Mouse (Mus musculus) MEL (cell line): ENCODE results near the gene Sec13.

Experiments
- CTCF ChIP-seq, 3 experiments: IDR thresholded peaks in 2 of 3; conservative IDR thresholded peaks in 1 of 3; 2 replicates each; pipeline ENCODE4 v1.5.1; 2011 to 2012; ENCODE audit warnings: low read length in 3 of 3, low read depth in 2 of 3, mild to moderate bottlenecking in 2 of 3, improper control_type of control experiment in 1 of 3, inconsistent platforms in 1 of 3, mixed read lengths in 1 of 3, moderate library complexity in 1 of 3; ENCODE audit not compliant: control insufficient read depth in 1 of 3, insufficient read depth in 1 of 3, poor library complexity in 1 of 3, severe bottlenecking in 1 of 3
- GATA1 ChIP-seq: IDR thresholded peaks from 2 replicates; pipeline ENCODE4 v1.6.1; 2011; ENCODE audit warnings: low read depth, low read length, improper control_type of control experiment
- POLR2A ChIP-seq, 2 experiments: IDR thresholded peaks; 2 replicates each; pipeline ENCODE4 v1.6.1; 2011 to 2012; ENCODE audit warnings: low read length in 2 of 2, mild to moderate bottlenecking in 2 of 2, control low read depth in 1 of 2, improper control_type of control experiment in 1 of 2, low read depth in 1 of 2, moderate library complexity in 1 of 2; ENCODE audit not compliant: control insufficient read depth in 1 of 2, insufficient read depth in 1 of 2, poor library complexity in 1 of 2
- POLR2AphosphoS5 ChIP-seq: IDR thresholded peaks from 2 replicates; pipeline ENCODE4 v1.6.1; 2012; ENCODE audit warnings: low read depth, borderline replicate concordance, mild to moderate bottlenecking, inconsistent platforms, low read length, moderate library complexity, mixed read lengths
- ZC3H11A ChIP-seq: IDR thresholded peaks from 2 replicates; pipeline ENCODE4 v1.6.1; 2012; ENCODE audit warnings: low read depth, mild to moderate bottlenecking, inconsistent platforms, low read length, improper control_type of control experiment
- ZKSCAN1 ChIP-seq: IDR thresholded peaks from 2 replicates; pipeline ENCODE4 v1.6.1; 2012; ENCODE audit warnings: low read depth, mild to moderate bottlenecking, inconsistent platforms, low read length, improper control_type of control experiment, moderate library complexity

DNA sequence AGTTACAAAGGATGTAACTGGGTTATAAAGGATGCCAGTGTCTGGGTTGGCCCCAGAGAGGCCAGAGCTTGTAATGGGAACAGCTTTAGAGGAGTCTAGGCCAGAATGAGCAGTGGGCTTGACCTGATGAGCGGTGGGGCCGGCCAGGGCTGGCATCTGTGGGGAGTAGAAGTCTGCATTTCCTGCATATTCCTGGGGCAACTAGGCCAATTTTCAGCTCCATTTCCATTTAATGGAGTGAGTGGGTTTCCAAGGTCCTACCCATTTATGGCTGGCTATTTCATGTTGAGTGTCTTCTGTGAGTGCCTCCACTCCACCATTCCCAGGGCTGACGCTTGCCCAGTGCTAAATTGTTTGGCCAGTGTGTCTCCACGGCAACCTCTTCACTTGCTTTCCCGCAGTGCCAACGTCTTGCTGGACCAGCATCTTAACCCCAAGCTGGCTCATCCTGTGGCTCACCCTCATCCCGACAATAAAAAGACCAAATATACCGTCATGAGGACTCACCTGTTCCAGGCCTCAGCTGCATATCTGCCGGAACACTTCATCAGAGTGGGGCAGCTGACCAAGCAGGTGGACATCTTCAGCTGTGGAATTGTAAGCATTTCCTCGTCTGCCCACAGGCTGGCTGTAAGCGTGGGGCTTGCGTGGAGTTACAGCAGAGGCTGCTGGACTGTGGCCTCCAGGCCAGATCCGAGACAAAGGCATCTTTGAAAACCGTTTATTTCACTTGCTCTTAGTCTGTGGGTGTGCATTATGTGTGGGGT, 62.1 kb downstream of the Sec13 start:
- no peak for TF ChIP-seq CTCF (IDR thresholded peaks at IDR 0.05 in 2 of 3, conservative IDR thresholded peaks at IDR 0.05 in 1 of 3; ENCODE audit: control insufficient read depth in 1 of 3, insufficient read depth in 1 of 3, low read depth in 2 of 3, low read length in 3 of 3, poor library complexity in 1 of 3, severe bottlenecking in 1 of 3)
- no peak for TF ChIP-seq POLR2AphosphoS5
- no peak for TF ChIP-seq ZC3H11A
- no peak for TF ChIP-seq POLR2A (IDR thresholded peaks at IDR 0.05; ENCODE audit: control insufficient read depth in 1 of 2, insufficient read depth in 1 of 2, low read depth in 1 of 2, low read length in 2 of 2, poor library complexity in 1 of 2)
- TF ChIP-seq ZKSCAN1, result no peak
- no peak for TF ChIP-seq GATA1
